Mouse (Mus musculus) liver, embryonic 14.5 days (tissue): ENCODE measurements around the gene Hydin.

ENCODE experiments used
- CTCF ChIP-seq: IDR thresholded peaks from 2 replicates; pipeline ENCODE4 v1.5.1; 2016; ENCODE audit warnings: antibody characterized with exemption, low read depth, control low read depth
- EP300 ChIP-seq: IDR thresholded peaks from 2 replicates; pipeline ENCODE4 v1.6.1; 2016; ENCODE audit warnings: antibody characterized with exemption, low read depth

- TF ChIP-seq CTCF, result no peak
- TF ChIP-seq EP300, result no peak
Observed at GRCm38 (mm10) chr8:110463773-110464460, 197.1 kb downstream of the Hydin start.
